Mouse (Mus musculus) lung, embryonic 14.5 days (tissue): ENCODE data around the gene Icmt. TPM values are rescaled to one million over a fixed set of nuclear protein-coding genes. Genes with fewer than 3 reads are reported as not detected.

Experiments
- ATAC-seq: fragments of 200-750 bp; cut with Nextera tagmentation; 2 replicates; pipeline ENCODE4 v1.8.0; 2017; ENCODE audit warnings: mild to moderate bottlenecking, moderate TSS enrichment, moderate library complexity; ENCODE audit not compliant: insufficient read depth
- DNase-seq: peaks from one replicate; pipeline ENCODE4 v3.0.0-alpha.2; 2015
- H3K27ac ChIP-seq: fragments of 300-500 bp; sonication (generic); 2 replicates; pipeline ENCODE4 v1.5.1; 2014; ENCODE audit warnings: low read depth, mild to moderate bottlenecking, moderate library complexity
- H3K27me3 ChIP-seq: fragments of 300-500 bp; sonication (generic); 2 replicates; pipeline ENCODE4 v1.6.1; 2014; ENCODE audit warnings: low read length, control low read depth; ENCODE audit not compliant: insufficient read depth
- H3K36me3 ChIP-seq: fragments of 300-500 bp; sonication (generic); 2 replicates; pipeline ENCODE4 v1.6.1; 2014; ENCODE audit warnings: control low read depth; ENCODE audit not compliant: insufficient read depth
- H3K4me1 ChIP-seq: fragments of 300-500 bp; sonication (generic); 2 replicates; pipeline ENCODE4 v1.6.1; 2014; ENCODE audit warnings: antibody characterized with exemption, control low read depth; ENCODE audit not compliant: insufficient read depth
- H3K4me2 ChIP-seq: fragments of 300-500 bp; sonication (generic); 2 replicates; pipeline ENCODE4 v1.6.1; 2014; ENCODE audit warnings: mild to moderate bottlenecking
- H3K4me3 ChIP-seq: fragments of 300-500 bp; sonication (generic); 2 replicates; pipeline ENCODE4 v1.5.1; 2014; ENCODE audit warnings: low read depth, low read length
- H3K9ac ChIP-seq: fragments of 300-500 bp; sonication (generic); 2 replicates; pipeline ENCODE4 v1.6.1; 2014
- H3K9me3 ChIP-seq: fragments of 300-500 bp; sonication (generic); 2 replicates; pipeline ENCODE4 v1.6.1; 2016; ENCODE audit warnings: low read depth, low read length, control low read depth
- CTCF ChIP-seq: IDR thresholded peaks from 2 replicates; pipeline ENCODE4 v1.5.1; 2016; ENCODE audit warnings: antibody characterized with exemption, low read depth
- WGBS: fragments of 180-500 bp; shearing (Covaris S2); extraction: QIAGEN DNeasy Blood & Tissue Kit; methylation state at CpG from one replicate; pipeline ENCODE4 v1.1.7; 2014; 5-methylcytosine and 5-hydroxymethylcytosine counted together
- polyA plus RNA-seq: library from polyadenylated mRNA; unstranded; fragments of >200 nt; fragmentation: Nextera tagmentation; extraction: Ambion mirVana; gene quantifications from 2 replicates; pipeline ENCODE4 v1.2.1, GENCODE M21; 2014

The Icmt gene
- 31.2 and 31.8 TPM in 2 replicates for polyA plus RNA-seq

DNA sequence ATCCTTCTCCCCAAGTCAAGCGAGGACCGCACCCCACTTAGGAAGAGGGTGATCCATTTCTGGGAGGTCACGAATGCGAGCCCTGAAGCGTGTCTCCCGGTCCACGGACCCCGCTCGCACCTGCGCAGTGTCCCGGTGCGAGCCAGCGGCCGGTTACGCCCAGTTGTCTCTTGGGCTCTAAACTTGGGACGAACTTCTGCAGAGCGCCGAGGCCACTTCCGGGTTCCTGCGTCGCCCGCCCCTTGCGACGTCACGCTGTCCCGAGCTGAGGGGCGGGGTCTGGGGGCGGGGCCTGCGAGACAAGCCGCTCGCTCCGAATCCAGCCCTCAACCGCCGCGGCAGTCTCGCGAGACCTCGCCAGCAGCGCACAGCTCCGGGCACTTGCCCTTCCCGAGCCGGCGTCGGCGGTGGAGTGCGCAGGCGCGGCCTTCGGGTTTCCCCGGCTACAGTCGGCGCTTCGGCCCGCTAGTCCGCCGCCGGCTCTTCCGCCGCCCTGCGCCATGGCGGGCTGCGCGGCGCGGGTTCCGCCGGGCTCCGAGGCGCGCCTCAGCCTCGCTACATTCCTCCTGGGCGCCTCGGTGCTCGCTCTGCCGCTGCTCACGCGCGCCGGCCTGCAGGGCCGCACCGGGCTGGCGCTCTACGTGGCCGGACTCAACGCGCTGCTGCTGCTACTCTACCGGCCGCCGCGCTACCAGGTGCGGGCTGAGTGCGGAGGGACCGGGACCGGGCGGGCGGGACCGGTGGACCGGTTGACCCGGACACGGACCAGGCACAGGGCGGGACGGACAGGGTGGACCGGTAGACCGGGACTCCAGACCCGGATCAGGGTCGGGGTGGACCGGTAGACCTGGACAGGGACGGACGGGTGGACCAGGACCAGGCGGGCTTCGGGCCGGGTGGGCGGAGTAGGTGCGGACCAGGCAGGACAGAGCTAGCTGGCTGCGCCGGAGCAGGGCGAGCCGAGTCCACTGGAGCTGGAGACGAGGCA is at the start of gene Icmt:
Icmt (plus strand) TSS at position 354 of the 988 bp plus-strand sequence.
- Histone ChIP-seq H3K9ac (peak within 1 kb of the TSS; percentile 93), H3K4me1 (peaks cover 8% of the 10 kb centered on the region), H3K4me2 (peak within 1 kb of the TSS; percentile 95), H3K36me3 (peaks cover 26% of the 10 kb centered on the region; the same call in 1 of the 2 replicates), H3K4me3 (peak within 1 kb of the TSS; percentile 95), H3K27me3 (peaks cover 8% of the 10 kb centered on the region), H3K27ac (peak within 1 kb of the TSS; percentile 67; the same call in 1 of the 2 replicates), H3K9me3 (no peaks in the 10 kb centered on the region)
- ATAC-seq = peak; percentile 96
- TF ChIP-seq CTCF = no peak; the same call in 1 of the 2 replicates
- DNase-seq = peak; percentile 100
- WGBS = under 1% methylated on average over 118 of the region's 119 CpGs

DNA sequence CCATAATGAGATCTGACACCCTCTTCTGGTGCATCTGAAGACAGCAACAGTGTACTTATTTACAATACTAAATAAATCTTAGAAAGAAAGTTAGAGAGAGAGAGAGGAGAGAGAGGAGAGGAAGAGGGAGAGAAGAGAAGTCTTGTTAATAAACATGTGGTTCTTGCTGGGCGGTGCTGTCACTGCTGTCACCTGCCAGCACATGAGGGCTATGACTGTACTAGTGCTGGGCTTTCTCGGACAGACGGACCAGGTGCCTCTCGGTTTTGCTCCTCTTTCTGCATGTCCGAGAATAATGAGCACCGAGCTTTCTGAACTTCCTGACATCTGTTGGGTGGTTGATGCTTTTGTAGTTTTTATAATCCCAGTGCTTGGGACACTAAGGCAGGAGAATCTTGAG is 46.4 kb upstream of the Icmt start:
- ATAC-seq (no peak), DNase-seq (no peak)
- Histone ChIP-seq H3K4me2 (no peak overlapping the region), H3K4me3 (no peak overlapping the region), H3K36me3 (no peaks in the 10 kb centered on the region), H3K27me3 (no peaks in the 10 kb centered on the region), H3K9ac (no peak overlapping the region), H3K4me1 (no peaks in the 10 kb centered on the region), H3K9me3 (no peaks in the 10 kb centered on the region), H3K27ac (no peak overlapping the region)
- 73% methylated on average over 6 of the region's 6 CpGs for WGBS
- TF ChIP-seq CTCF = no peak

DNA sequence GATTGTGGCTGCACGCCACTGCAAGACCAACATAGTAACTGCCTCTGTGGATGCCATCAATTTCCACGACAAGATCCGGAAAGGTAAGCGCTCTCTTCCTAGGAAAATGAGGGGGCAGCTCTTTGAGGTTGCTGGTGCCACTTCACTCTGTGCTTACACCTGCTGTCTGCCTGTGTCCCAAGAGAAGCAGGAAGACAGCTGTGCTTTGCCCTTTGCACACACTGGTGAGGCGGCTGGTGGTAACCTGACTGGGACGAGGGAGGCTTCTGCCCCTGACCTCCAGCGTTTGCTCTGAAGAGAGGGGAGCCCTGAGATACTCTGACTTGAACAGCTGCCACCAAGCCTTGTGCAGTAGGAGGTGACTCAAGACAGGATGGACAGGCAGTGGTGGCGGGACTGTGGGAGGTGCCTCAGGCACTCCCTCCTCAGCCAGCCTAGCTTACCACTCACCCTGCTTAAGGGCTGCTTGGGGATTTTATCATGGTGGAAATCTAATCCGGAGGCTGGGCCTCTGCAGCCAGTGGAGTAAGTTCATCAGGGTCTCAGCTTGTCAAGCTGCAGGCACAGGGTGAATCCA is 43.8 kb upstream of the Icmt start:
- ATAC-seq = peak; percentile 36; the same call in 1 of the 2 replicates
- TF ChIP-seq CTCF = no peak
- 45% methylated on average over 9 of the region's 9 CpGs for WGBS

DNA sequence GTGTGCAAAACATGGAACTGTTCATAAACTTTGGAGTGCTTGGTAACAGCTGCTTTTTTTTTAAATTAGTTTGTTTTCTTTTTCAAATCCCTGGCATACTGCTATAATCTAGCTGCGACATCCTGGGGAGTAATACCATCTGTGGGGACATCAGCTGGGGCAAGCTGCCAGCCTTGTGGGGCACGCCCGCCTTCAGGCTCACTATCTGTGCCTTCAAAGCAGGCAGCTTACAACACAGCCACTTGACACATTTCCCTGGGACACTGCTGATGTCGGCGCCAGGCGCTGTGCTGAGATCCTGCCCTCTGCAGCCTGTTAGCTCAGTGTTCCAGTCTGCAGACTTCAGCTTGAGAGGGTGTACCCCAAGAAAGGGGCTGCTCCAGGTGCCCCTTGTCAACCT is 40.0 kb upstream of the Icmt start:
- WGBS = 28% methylated on average over 6 of the region's 6 CpGs
- no peak overlapping the region for H3K4me2 ChIP-seq

More for the DNA sequence above, 43.8 kb upstream of the Icmt start:
- DNase-seq = no peak
- H3K4me1 ChIP-seq = 0 out of 2 replicates have a peak, but pooled peaks cover 5% of the 10 kb centered on the region
- no peak overlapping the region for H3K27ac ChIP-seq
- H3K36me3 ChIP-seq = no peaks in the 10 kb centered on the region
- H3K4me2 ChIP-seq = no peak overlapping the region
- H3K9ac ChIP-seq = no peak overlapping the region
- no peak overlapping the region for H3K4me3 ChIP-seq
- no peaks in the 10 kb centered on the region for H3K27me3 ChIP-seq
- no peaks in the 10 kb centered on the region for H3K9me3 ChIP-seq

DNA sequence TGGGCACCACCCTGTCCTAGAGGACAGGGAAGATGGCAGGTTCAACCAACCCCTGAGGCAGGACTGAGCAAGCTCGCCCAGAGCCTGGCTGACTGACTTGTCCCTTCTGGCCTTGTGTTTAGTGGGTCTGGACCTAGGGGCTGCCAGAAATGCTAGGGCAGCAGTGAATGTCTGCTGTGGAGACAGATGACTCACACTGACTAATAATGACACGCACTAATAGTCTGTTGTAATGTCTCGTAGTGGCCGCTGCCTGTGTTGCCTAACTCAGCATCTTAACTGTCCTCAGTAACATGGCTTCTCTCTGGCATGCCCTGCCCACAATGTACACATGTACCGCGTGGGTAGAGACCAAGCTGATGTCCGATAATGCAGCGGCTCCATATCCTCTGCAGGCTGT is 36.6 kb upstream of the Icmt start:
- Histone ChIP-seq H3K27ac (no peak overlapping the region), H3K4me3 (no peak overlapping the region), H3K27me3 (no peaks in the 10 kb centered on the region), H3K9ac (no peak overlapping the region), H3K4me1 (peaks cover 5% of the 10 kb centered on the region; the same call in 1 of the 2 replicates), H3K36me3 (0 out of 2 replicates have a peak, but pooled peaks cover 5% of the 10 kb centered on the region), H3K4me2 (no peak overlapping the region), H3K9me3 (no peaks in the 10 kb centered on the region)
- DNase-seq (no peak), ATAC-seq (no peak)
- no peak for TF ChIP-seq CTCF
- 92% methylated on average over 8 of the region's 8 CpGs for WGBS

More for the DNA sequence above, 40.0 kb upstream of the Icmt start:
- Histone ChIP-seq H3K27ac (no peak overlapping the region), H3K9me3 (no peaks in the 10 kb centered on the region), H3K27me3 (no peaks in the 10 kb centered on the region), H3K9ac (no peak overlapping the region), H3K4me3 (no peak overlapping the region), H3K36me3 (0 out of 2 replicates have a peak, but pooled peaks cover 5% of the 10 kb centered on the region), H3K4me1 (0 out of 2 replicates have a peak, but pooled peaks cover 5% of the 10 kb centered on the region)
- DNase-seq (peak; percentile 74), ATAC-seq (peak; percentile 67)
- no peak for TF ChIP-seq CTCF

DNA sequence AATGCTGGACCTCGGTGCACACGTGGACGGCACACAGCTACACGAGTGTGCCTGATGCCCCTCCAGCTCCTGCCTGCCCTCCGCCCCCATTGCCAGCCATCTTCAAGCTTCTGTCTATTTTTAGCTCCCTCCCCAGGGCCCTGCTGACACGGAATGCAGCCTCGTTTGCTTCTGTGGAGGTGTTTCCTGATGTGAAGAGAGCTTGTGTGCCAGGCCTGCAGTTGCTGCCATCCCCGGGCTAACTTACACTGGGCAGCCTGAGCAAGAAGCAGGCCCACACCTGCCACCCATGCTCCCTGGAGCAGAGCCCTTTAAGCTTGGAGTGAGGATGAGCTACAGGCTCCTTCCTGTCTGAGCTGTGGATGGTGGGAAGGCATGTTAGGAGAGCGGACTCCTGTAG is 34.8 kb upstream of the Icmt start:
- Histone ChIP-seq H3K9ac (no peak overlapping the region), H3K4me1 (no peaks in the 10 kb centered on the region; the same call in 1 of the 2 replicates), H3K27ac (peak overlapping the region; percentile 37; the same call in 1 of the 2 replicates), H3K4me2 (no peak overlapping the region), H3K36me3 (0 out of 2 replicates have a peak, but pooled peaks cover 5% of the 10 kb centered on the region), H3K27me3 (no peaks in the 10 kb centered on the region), H3K9me3 (no peaks in the 10 kb centered on the region), H3K4me3 (no peak overlapping the region)
- ATAC-seq = no peak
- no peak for TF ChIP-seq CTCF
- 45% methylated on average over 9 of the region's 9 CpGs for WGBS
- no peak for DNase-seq

DNA sequence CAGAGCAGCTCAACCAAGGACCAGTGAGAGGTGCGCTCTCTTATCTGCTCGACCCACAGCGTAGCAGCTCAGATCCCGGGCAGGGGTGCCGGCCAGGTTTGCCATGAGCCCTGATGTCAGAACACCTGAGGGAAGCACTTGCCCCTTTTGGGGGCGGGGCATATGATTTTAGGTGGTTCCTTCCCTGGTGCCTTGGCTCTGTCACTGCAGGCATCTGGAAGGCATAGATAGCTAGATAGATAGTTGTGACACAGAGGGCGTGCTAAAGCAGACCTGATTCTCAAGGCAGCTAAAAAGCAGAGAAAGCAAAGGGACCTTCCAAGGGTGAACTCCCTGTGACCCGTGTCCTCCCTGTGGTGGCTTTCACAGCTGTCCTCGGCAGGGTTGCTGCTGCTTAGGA is 33.9 kb upstream of the Icmt start:
- 57% methylated on average over 9 of the region's 9 CpGs for WGBS
- Histone ChIP-seq H3K9me3 (no peaks in the 10 kb centered on the region), H3K27ac (peak overlapping the region; percentile 37), H3K27me3 (no peaks in the 10 kb centered on the region), H3K4me2 (no peak overlapping the region), H3K4me3 (no peak overlapping the region), H3K36me3 (0 out of 2 replicates have a peak, but pooled peaks cover 5% of the 10 kb centered on the region), H3K4me1 (peaks cover 8% of the 10 kb centered on the region; the same call in 1 of the 2 replicates), H3K9ac (no peak overlapping the region)
- no peak for TF ChIP-seq CTCF
- no peak for ATAC-seq
- no peak for DNase-seq
